Mouse (Mus musculus) bone marrow macrophage, adult 2 months (primary cell): ENCODE results near the gene Tbx18. TPM values are rescaled to one million over a fixed set of nuclear protein-coding genes. Genes with fewer than 3 reads are reported as not detected.
A peak's percentile ranks its signal among the peaks of the same experiment; 100 is the strongest.

Source experiments
- H3K27ac ChIP-seq: 2 replicates; pipeline ENCODE4 v1.5.1; 2012; ENCODE audit warnings: low read depth, low read length; ENCODE audit not compliant: insufficient read depth
- H3K4me1 ChIP-seq: 2 replicates; pipeline ENCODE4 v1.6.1; 2012; ENCODE audit warnings: low read length; ENCODE audit not compliant: control insufficient read depth, insufficient read depth
- H3K4me3 ChIP-seq: 2 replicates; pipeline ENCODE4 v1.5.1; 2012; ENCODE audit warnings: mild to moderate bottlenecking, low read length, moderate library complexity; ENCODE audit not compliant: insufficient read depth
- CTCF ChIP-seq: IDR thresholded peaks from 2 replicates; pipeline ENCODE4 v1.5.1; 2012; ENCODE audit warnings: low read depth, mild to moderate bottlenecking, low read length, moderate library complexity
- POLR2A ChIP-seq: IDR thresholded peaks from 2 replicates; pipeline ENCODE4 v1.6.1; 2012; ENCODE audit warnings: mild to moderate bottlenecking, low read depth, low read length, borderline replicate concordance
- polyA plus RNA-seq: library from polyadenylated mRNA; stranded (reverse); fragments of >200 nt; gene quantifications from 2 replicates; pipeline ENCODE4 v1.2.4, GENCODE M21; 2012; ENCODE audit not compliant: missing spikeins, insufficient read depth, insufficient read length

The Tbx18 gene
- polyA plus RNA-seq, 1 experiment = not detected

- Histone ChIP-seq H3K27ac (no peak overlapping the region), H3K4me1 (no peaks in the 10 kb centered on the region), H3K4me3 (no peak overlapping the region)
- TF ChIP-seq CTCF (no peak), POLR2A (no peak)
Measured at GRCm38 (mm10) chr9:87735046-87735445, 4.0 kb upstream of the Tbx18 start.

- Histone ChIP-seq H3K4me1 (no peaks in the 10 kb centered on the region), H3K4me3 (no peak overlapping the region), H3K27ac (no peak overlapping the region)
- TF ChIP-seq CTCF = no peak
- no peak for TF ChIP-seq POLR2A
Measured at GRCm38 (mm10) chr9:87734631-87735030, 3.6 kb upstream of the Tbx18 start.

GRCm38 (mm10) chr9:87733732-87734131 lies 2.7 kb upstream of the Tbx18 start:
- H3K4me1 ChIP-seq = no peaks in the 10 kb centered on the region
- no peak overlapping the region for H3K4me3 ChIP-seq
- no peak overlapping the region for H3K27ac ChIP-seq
- TF ChIP-seq POLR2A = no peak
- no peak for TF ChIP-seq CTCF

- TF ChIP-seq POLR2A (no peak), CTCF (no peak)
- no peaks in the 10 kb centered on the region for H3K4me1 ChIP-seq
- H3K4me3 ChIP-seq = no peak overlapping the region
- H3K27ac ChIP-seq = no peak overlapping the region
Measured at GRCm38 (mm10) chr9:87733236-87733630, 2.2 kb upstream of the Tbx18 start.

GRCm38 (mm10) chr9:87732416-87733235 lies 1.6 kb upstream of the Tbx18 start:
- TF ChIP-seq POLR2A (no peak), CTCF (no peak)
- no peak overlapping the region for H3K4me3 ChIP-seq
- H3K27ac ChIP-seq = no peak overlapping the region

GRCm38 (mm10) chr9:87730271-87730960 lies 644 bp downstream of the Tbx18 start:
- no peak for TF ChIP-seq POLR2A
- no peak for TF ChIP-seq CTCF
- H3K4me3 ChIP-seq = peak overlapping the region; percentile 37
- no peak overlapping the region for H3K27ac ChIP-seq
- H3K4me1 ChIP-seq = no peaks in the 10 kb centered on the region

More at GRCm38 (mm10) chr9:87732416-87733235, 1.6 kb upstream of the Tbx18 start:
- no peaks in the 10 kb centered on the region for H3K4me1 ChIP-seq

GRCm38 (mm10) chr9:87729316-87730270 lies 1.5 kb downstream of the Tbx18 start:
- TF ChIP-seq CTCF (no peak), POLR2A (no peak)
- peak overlapping the region; percentile 37; the same call in 1 of the 2 replicates for H3K4me3 ChIP-seq
- no peaks in the 10 kb centered on the region for H3K4me1 ChIP-seq
- H3K27ac ChIP-seq = no peak overlapping the region

- Histone ChIP-seq H3K4me1 (no peaks in the 10 kb centered on the region), H3K4me3 (no peak overlapping the region), H3K27ac (no peak overlapping the region)
- no peak for TF ChIP-seq CTCF
- TF ChIP-seq POLR2A = no peak
Measured at GRCm38 (mm10) chr9:87728107-87728506, 3.0 kb downstream of the Tbx18 start.
